In the genomic region with DNA sequence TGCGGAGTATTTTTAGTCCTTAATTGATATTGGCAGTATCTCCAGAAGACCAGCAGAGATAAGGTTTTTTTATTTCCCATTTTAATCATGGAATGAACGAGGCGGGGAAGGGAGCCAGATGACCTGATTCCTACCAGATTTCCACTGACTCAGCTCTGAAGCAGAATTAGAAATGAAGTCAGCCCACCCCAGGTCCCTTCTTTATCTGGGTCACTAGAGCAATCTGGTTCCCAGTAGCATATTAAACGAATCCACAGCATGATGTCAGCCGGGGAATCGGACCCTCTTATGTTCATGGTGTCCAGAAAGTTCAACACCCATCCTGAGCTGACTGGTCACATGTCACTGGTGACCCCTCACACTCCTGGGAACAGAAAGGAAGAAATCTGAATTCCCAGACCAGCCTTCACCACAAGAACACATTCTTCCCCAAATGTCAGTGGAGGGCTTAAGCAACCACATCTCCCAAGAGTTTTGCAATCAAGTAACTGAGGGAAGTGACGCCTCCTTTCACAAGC, we compare ENCODE assay signal across 9 mouse cellular contexts.
DNase-seq lines count a peak whose midpoint lies in the region; ATAC-seq lines count a peak whose summit lies in the region.
"Had no signal": no experiment of that assay in that cellular context is flagged by ENCODE, and none has a peak within 500 bp of the region (broad histone marks: within the 10 kb centered on the region; RNA-seq: fewer than 3 reads in every experiment).

No protein-coding gene starts in this region.

- no peak overlapping the region for H3K4me2 ChIP-seq in kidney, embryonic 15.5 days
- H3K4me2 ChIP-seq in midbrain, embryonic 13.5 days (replicated peaks) = no peak overlapping the region

- peak overlapping the region; percentile 82 for H3K27ac ChIP-seq in kidney, embryonic 15.5 days
- H3K27ac ChIP-seq in midbrain, embryonic 13.5 days = no peak overlapping the region
- H3K27ac ChIP-seq: left cerebral cortex, adult 2 months had no signal

- no peak overlapping the region for H3K9ac ChIP-seq in kidney, embryonic 15.5 days
- H3K9ac ChIP-seq in midbrain, embryonic 13.5 days (replicated peaks) = no peak overlapping the region

- DNase-seq in adrenal gland, postnatal 10 days = peak; percentile 53
- DNase-seq in adrenal gland, adult 18-20 months (ENCODE audit: low spot score in 2 of 2) = no peak
- DNase-seq in 3T3-L1 (ENCODE audit: low read depth, low spot score) = peak; percentile 87
- DNase-seq in cerebellum, postnatal 25 days = peak; percentile 48 to 79
- peak; percentile 30 for DNase-seq in right cerebral cortex, postnatal 4 days
- DNase-seq in neural tube, embryonic 10.5 days (ENCODE audit: extremely low spot score, low spot score) = no peak

- H3K9me3 ChIP-seq in kidney, embryonic 15.5 days (replicated peaks) = no peaks in the 10 kb centered on the region
- H3K9me3 ChIP-seq in midbrain, embryonic 13.5 days = no peaks in the 10 kb centered on the region

- 69% methylated on average over 7 of the region's 7 CpGs for WGBS in kidney, embryonic 15.5 days
- 73% methylated on average over 7 of the region's 7 CpGs for WGBS in midbrain, embryonic 13.5 days

- ATAC-seq in kidney, embryonic 15.5 days (replicated peaks; ENCODE audit: low FRiP score) = no peak
- ATAC-seq in midbrain, embryonic 13.5 days = no peak

- peaks cover 70% of the 10 kb centered on the region for H3K4me1 ChIP-seq in kidney, embryonic 15.5 days
- H3K4me1 ChIP-seq in midbrain, embryonic 13.5 days (replicated peaks) = no peaks in the 10 kb centered on the region; the same call in 1 of the 2 replicates

- peaks cover 28% of the 10 kb centered on the region for H3K36me3 ChIP-seq in kidney, embryonic 15.5 days
- no peaks in the 10 kb centered on the region for H3K36me3 ChIP-seq in midbrain, embryonic 13.5 days

- H3K27me3 ChIP-seq in kidney, embryonic 15.5 days = no peaks in the 10 kb centered on the region
- no peaks in the 10 kb centered on the region for H3K27me3 ChIP-seq in midbrain, embryonic 13.5 days

- H3K4me3 ChIP-seq in kidney, embryonic 15.5 days (replicated peaks) = no peak overlapping the region
- no peak overlapping the region for H3K4me3 ChIP-seq in midbrain, embryonic 13.5 days (replicated peaks)
- H3K4me3 ChIP-seq: left cerebral cortex, adult 2 months had no signal

Comparison
In these comparisons a context has a peak if more than half of its experiments do, and no peak if none do; other contexts are left out.
1. DNase-seq: peak in adrenal gland, postnatal 10 days (single experiment), 3T3-L1 (single experiment), cerebellum, postnatal 25 days (2 of 2) and right cerebral cortex, postnatal 4 days (single experiment); none in adrenal gland, adult 18-20 months (0 of 2) and neural tube, embryonic 10.5 days (single experiment).